ENCODE assay signal across 14 mouse cellular contexts in the genomic region with DNA sequence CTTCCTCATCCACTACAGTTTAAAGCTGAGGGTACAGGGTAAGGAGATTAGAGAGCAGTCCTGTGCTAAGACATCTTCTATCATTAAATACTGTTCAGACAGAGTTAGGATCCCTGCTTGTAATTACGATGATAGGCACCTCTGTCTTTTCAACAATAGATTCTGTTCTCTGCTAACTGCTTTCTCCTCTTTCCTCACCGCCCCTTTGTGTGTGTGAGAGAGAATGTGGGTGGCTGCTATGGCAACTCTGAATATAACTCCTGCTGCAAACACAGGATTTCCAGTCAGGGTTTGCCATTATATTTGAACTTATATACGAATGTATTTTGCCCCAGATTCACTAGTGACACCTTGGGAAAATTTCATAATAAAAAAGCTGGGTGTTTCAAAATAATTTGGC. TPM values are rescaled to one million over a fixed set of nuclear protein-coding genes. Genes with fewer than 3 reads are reported as not detected.
A peak's percentile ranks its signal among the peaks of the same experiment; 100 is the strongest.
DNase-seq lines count a peak whose midpoint lies in the region; ATAC-seq lines count a peak whose summit lies in the region.
"Had no signal": no experiment of that assay in that cellular context is flagged by ENCODE, and none has a peak within 500 bp of the region (broad histone marks: within the 10 kb centered on the region; RNA-seq: fewer than 3 reads in every experiment).

No protein-coding gene starts in this region.

- H3K36me3 ChIP-seq in midbrain, embryonic 16.5 days (ENCODE audit: control insufficient read depth, insufficient read depth, low read length): no peaks in the 10 kb centered on the region
- H3K36me3 ChIP-seq: kidney, embryonic 15.5 days; liver, embryonic 13.5 days had no signal

- peak; percentile 41 for DNase-seq in layer of hippocampus, adult 11-12 months (ENCODE audit: low spot score)
- no peak for DNase-seq in layer of hippocampus, postnatal 25 days (ENCODE audit: extremely low spot score in 1 of 2, low spot score in 1 of 2)
- peak; percentile 45 for DNase-seq in brain, embryonic 18.5 days (ENCODE audit: low read depth, low spot score)
- DNase-seq in frontal cortex, adult 2 months (ENCODE audit: extremely low spot score in 1 of 2, low spot score in 1 of 2): peak; percentile 57 to 77
- DNase-seq: gastrocnemius, postnatal 25 days; liver, embryonic 13.5 days; lung, postnatal 10 days had no signal

- 17% methylated on average over 3 of the region's 3 CpGs for WGBS in midbrain, embryonic 16.5 days

- H3K4me2 ChIP-seq in midbrain, embryonic 16.5 days (ENCODE audit: low read length): no peak overlapping the region
- H3K4me2 ChIP-seq: kidney, embryonic 15.5 days; liver, embryonic 13.5 days had no signal

- peak; percentile 68; the same call in 1 of the 2 replicates for ATAC-seq in midbrain, embryonic 16.5 days
- ATAC-seq in monocyte, adult 5-6 weeks (replicated peaks; ENCODE audit: insufficient number of reproducible peaks, low FRiP score, low TSS enrichment, poor library complexity, severe bottlenecking): no peak
- ATAC-seq in CD4-positive, CD25-positive, alpha-beta regulatory T cell, adult 4 months: no peak
- ATAC-seq: hindbrain, embryonic 16.5 days had no signal

- no peaks in the 10 kb centered on the region for H3K27me3 ChIP-seq in midbrain, embryonic 16.5 days (ENCODE audit: control insufficient read depth, insufficient read depth, low read depth, low read length)
- H3K27me3 ChIP-seq: CH12.LX; kidney, embryonic 15.5 days; liver, embryonic 13.5 days had no signal

- H3K4me1 ChIP-seq in midbrain, embryonic 16.5 days (ENCODE audit: control insufficient read depth, insufficient read depth, low read length): peaks cover 9% of the 10 kb centered on the region
- H3K4me1 ChIP-seq: kidney, embryonic 15.5 days; liver, embryonic 13.5 days had no signal

- no peak overlapping the region for H3K9ac ChIP-seq in midbrain, embryonic 16.5 days (ENCODE audit: low read depth, low read length)
- H3K9ac ChIP-seq: kidney, embryonic 15.5 days; liver, embryonic 13.5 days had no signal

- H3K27ac ChIP-seq in midbrain, embryonic 16.5 days (ENCODE audit: low read length): peak overlapping the region; percentile 64; the same call in 1 of the 2 replicates
- H3K27ac ChIP-seq: kidney, embryonic 15.5 days; liver, embryonic 13.5 days had no signal

- H3K4me3 ChIP-seq in midbrain, embryonic 16.5 days (ENCODE audit: low read depth, low read length): no peak overlapping the region
- H3K4me3 ChIP-seq: kidney, embryonic 15.5 days; liver, embryonic 13.5 days had no signal

- no peaks in the 10 kb centered on the region for H3K9me3 ChIP-seq in midbrain, embryonic 16.5 days (replicated peaks; ENCODE audit: control insufficient read depth, low read length, poor library complexity, severe bottlenecking)
- H3K9me3 ChIP-seq: kidney, embryonic 15.5 days; liver, embryonic 13.5 days had no signal

RNA-seq across cellular contexts. Expression of gene Plppr5, which starts 54.2 kb away (rescaled TPM):
- 10 to 100 TPM; 38.1 to 41.8 TPM for total RNA-seq in layer of hippocampus, postnatal 25 days (2021)
- polyA plus RNA-seq in frontal cortex, adult 2 months (2012; rRNA removed): 22.7 and 24.4 TPM in 2 replicates
- 7.9 and 10.3 TPM in 2 replicates for polyA plus RNA-seq in midbrain, embryonic 16.5 days (2015; fragmentation: Nextera tagmentation; extraction: Ambion mirVana)
- not detected in 3 replicates for total RNA-seq in monocyte, adult 5-6 weeks (2017)
- polyA plus RNA-seq in CD4-positive, CD25-positive, alpha-beta regulatory T cell, adult 4 months (2017; shearing (Covaris generic)): not detected
- total RNA-seq: CH12.LX; gastrocnemius, postnatal 25 days; neutrophil, adult 5-6 weeks had no signal

Comparison
In these comparisons a context has a peak if more than half of its experiments do, and no peak if none do; other contexts are left out.
1. DNase-seq: peak in layer of hippocampus, adult 11-12 months (single experiment), brain, embryonic 18.5 days (single experiment) and frontal cortex, adult 2 months (2 of 2); none in layer of hippocampus, postnatal 25 days (0 of 2).